Mouse (Mus musculus): ENCODE measurements around the gene Kansl2.

The Kansl2 gene

GRCm38 (mm10) chr15:98533881-98534627, at the start of gene Kansl2:
Gene Kansl2, minus strand, starts transcription at chr15:98534264.
- DNase-seq (ENCODE audit: low spot score in 2 of 2) = peak; percentile 96 to 97

- DNase-seq (ENCODE audit: low spot score in 2 of 2) = no peak
Observed at GRCm38 (mm10) chr15:98582996-98583395, 48.9 kb upstream of the Kansl2 start.

- no peak for DNase-seq (ENCODE audit: low spot score in 2 of 2)
Observed at GRCm38 (mm10) chr15:98582410-98582809, 48.3 kb upstream of the Kansl2 start.

GRCm38 (mm10) chr15:98579795-98580464, 45.9 kb upstream of the Kansl2 start:
- peak; percentile 72 to 76 for DNase-seq (ENCODE audit: low spot score in 2 of 2)

GRCm38 (mm10) chr15:98579310-98579709, 45.2 kb upstream of the Kansl2 start:
- no peak for DNase-seq (ENCODE audit: low spot score in 2 of 2)

- no peak for DNase-seq (ENCODE audit: low spot score in 2 of 2)
Observed at GRCm38 (mm10) chr15:98573293-98573692, 39.2 kb upstream of the Kansl2 start.

- DNase-seq (ENCODE audit: low spot score in 2 of 2) = no peak
Observed at GRCm38 (mm10) chr15:98570873-98571538, 36.9 kb upstream of the Kansl2 start, which contains the start of the genes Ccnt1 and 4930415O20Rik. Gene Ccnt1, minus strand, starts transcription at chr15:98570923. Gene 4930415O20Rik, plus strand, starts transcription at chr15:98571004.

- DNase-seq (ENCODE audit: low spot score in 2 of 2) = no peak
Observed at GRCm38 (mm10) chr15:98569795-98570365, 35.8 kb upstream of the Kansl2 start.

GRCm38 (mm10) chr15:98569216-98569615, 35.2 kb upstream of the Kansl2 start:
- DNase-seq (ENCODE audit: low spot score in 2 of 2) = no peak

- peak in 1 of 2 experiments; percentile 23 for DNase-seq (ENCODE audit: low spot score in 2 of 2)
Observed at GRCm38 (mm10) chr15:98568256-98569033, 34.4 kb upstream of the Kansl2 start.

GRCm38 (mm10) chr15:98567278-98568134, 33.4 kb upstream of the Kansl2 start:
- peak; percentile 100 for DNase-seq (ENCODE audit: low spot score in 2 of 2)

GRCm38 (mm10) chr15:98566973-98567277, 32.9 kb upstream of the Kansl2 start:
- DNase-seq (ENCODE audit: low spot score in 2 of 2) = no peak

GRCm38 (mm10) chr15:98557186-98557585, 23.1 kb upstream of the Kansl2 start:
- no peak for DNase-seq (ENCODE audit: low spot score in 2 of 2)

- DNase-seq (ENCODE audit: low spot score in 2 of 2) = no peak
Observed at GRCm38 (mm10) chr15:98555881-98556280, 21.8 kb upstream of the Kansl2 start.

- no peak for DNase-seq (ENCODE audit: low spot score in 2 of 2)
Observed at GRCm38 (mm10) chr15:98552758-98553157, 18.7 kb upstream of the Kansl2 start.

GRCm38 (mm10) chr15:98546843-98547242, 12.8 kb upstream of the Kansl2 start:
- DNase-seq (ENCODE audit: low spot score in 2 of 2) = no peak

GRCm38 (mm10) chr15:98545151-98545550, 11.1 kb upstream of the Kansl2 start:
- no peak for DNase-seq (ENCODE audit: low spot score in 2 of 2)

GRCm38 (mm10) chr15:98543341-98543740, 9.3 kb upstream of the Kansl2 start:
- DNase-seq (ENCODE audit: low spot score in 2 of 2) = no peak

GRCm38 (mm10) chr15:98541064-98541463, 7.0 kb upstream of the Kansl2 start:
- no peak for DNase-seq (ENCODE audit: low spot score in 2 of 2)

- no peak for DNase-seq (ENCODE audit: low spot score in 2 of 2)
Observed at GRCm38 (mm10) chr15:98537923-98538322, 3.9 kb upstream of the Kansl2 start.
